Mouse (Mus musculus): ENCODE measurements around the gene Tbc1d21. TPM values are rescaled to one million over a fixed set of nuclear protein-coding genes. Genes with fewer than 3 reads are reported as not detected.

Gene Tbc1d21
- total RNA-seq, 2 experiments from 2014 or later, result not detected

- no peak for DNase-seq (ENCODE audit: extremely low spot score in 1 of 2, low spot score in 1 of 2)
Measured at GRCm38 (mm10) chr9:58346498-58346897, 23.8 kb downstream of the Tbc1d21 start.

GRCm38 (mm10) chr9:58345963-58346362, 24.3 kb downstream of the Tbc1d21 start:
- no peak for DNase-seq (ENCODE audit: extremely low spot score in 1 of 2, low spot score in 1 of 2)

GRCm38 (mm10) chr9:58341795-58342194, 28.5 kb downstream of the Tbc1d21 start:
- DNase-seq (ENCODE audit: extremely low spot score in 1 of 2, low spot score in 1 of 2), result no peak

GRCm38 (mm10) chr9:58336650-58337281, 33.5 kb downstream of the Tbc1d21 start:
- DNase-seq (ENCODE audit: extremely low spot score in 1 of 2, low spot score in 1 of 2), result no peak

GRCm38 (mm10) chr9:58331276-58331675, 39.0 kb downstream of the Tbc1d21 start:
- no peak for DNase-seq (ENCODE audit: extremely low spot score in 1 of 2, low spot score in 1 of 2)

GRCm38 (mm10) chr9:58330293-58330692, 40.0 kb downstream of the Tbc1d21 start:
- DNase-seq (ENCODE audit: extremely low spot score in 1 of 2, low spot score in 1 of 2), result peak in 1 of 2 experiments; percentile 74

GRCm38 (mm10) chr9:58327382-58327781, 42.9 kb downstream of the Tbc1d21 start:
- no peak for DNase-seq (ENCODE audit: extremely low spot score in 1 of 2, low spot score in 1 of 2)

- no peak for DNase-seq (ENCODE audit: extremely low spot score in 1 of 2, low spot score in 1 of 2)
Measured at GRCm38 (mm10) chr9:58326477-58327180, 43.6 kb downstream of the Tbc1d21 start.

GRCm38 (mm10) chr9:58321681-58322080, 48.6 kb downstream of the Tbc1d21 start:
- no peak for DNase-seq (ENCODE audit: extremely low spot score in 1 of 2, low spot score in 1 of 2)

GRCm38 (mm10) chr9:58318317-58318716, 51.9 kb downstream of the Tbc1d21 start:
- DNase-seq (ENCODE audit: extremely low spot score in 1 of 2, low spot score in 1 of 2), result no peak

- no peak for DNase-seq (ENCODE audit: extremely low spot score in 1 of 2, low spot score in 1 of 2)
Measured at GRCm38 (mm10) chr9:58317381-58317780, 52.9 kb downstream of the Tbc1d21 start.

- DNase-seq (ENCODE audit: extremely low spot score in 1 of 2, low spot score in 1 of 2), result no peak
Measured at GRCm38 (mm10) chr9:58316784-58317183, 53.5 kb downstream of the Tbc1d21 start.

- no peak for DNase-seq (ENCODE audit: extremely low spot score in 1 of 2, low spot score in 1 of 2)
Measured at GRCm38 (mm10) chr9:58315850-58316249, 54.4 kb downstream of the Tbc1d21 start.

GRCm38 (mm10) chr9:58314682-58315360, 55.4 kb downstream of the Tbc1d21 start:
- DNase-seq (ENCODE audit: extremely low spot score in 1 of 2, low spot score in 1 of 2), result no peak

- DNase-seq (ENCODE audit: extremely low spot score in 1 of 2, low spot score in 1 of 2), result no peak
Measured at GRCm38 (mm10) chr9:58312944-58313359, 57.3 kb downstream of the Tbc1d21 start, which contains the start of gene Loxl1. Loxl1 (minus strand) TSS chr9:58313186.

GRCm38 (mm10) chr9:58312196-58312943, 57.9 kb downstream of the Tbc1d21 start:
- no peak for DNase-seq (ENCODE audit: extremely low spot score in 1 of 2, low spot score in 1 of 2)

- DNase-seq (ENCODE audit: extremely low spot score in 1 of 2, low spot score in 1 of 2), result no peak
Measured at GRCm38 (mm10) chr9:58311191-58311910, 58.9 kb downstream of the Tbc1d21 start.

- no peak for DNase-seq (ENCODE audit: extremely low spot score in 1 of 2, low spot score in 1 of 2)
Measured at GRCm38 (mm10) chr9:58310043-58310660, 60.1 kb downstream of the Tbc1d21 start.

All from layer of hippocampus, postnatal 25 days (tissue).